Mouse (Mus musculus) liver, adult 2 months (tissue): Measurements from ENCODE around the gene Uqcr10.

Source experiments
- CTCF ChIP-seq: fragments of 200-500 bp; IDR thresholded peaks from 2 replicates; pipeline ENCODE4 v1.5.1; 2011; ENCODE audit warnings: low read depth, low read length, control low read depth
- POLR2A ChIP-seq: fragments of 200-500 bp; IDR thresholded peaks from 2 replicates; pipeline ENCODE4 v1.6.1; 2011; ENCODE audit warnings: low read length, control low read depth; ENCODE audit not compliant: insufficient read depth; ENCODE audit errors: extremely low read depth

DNA sequence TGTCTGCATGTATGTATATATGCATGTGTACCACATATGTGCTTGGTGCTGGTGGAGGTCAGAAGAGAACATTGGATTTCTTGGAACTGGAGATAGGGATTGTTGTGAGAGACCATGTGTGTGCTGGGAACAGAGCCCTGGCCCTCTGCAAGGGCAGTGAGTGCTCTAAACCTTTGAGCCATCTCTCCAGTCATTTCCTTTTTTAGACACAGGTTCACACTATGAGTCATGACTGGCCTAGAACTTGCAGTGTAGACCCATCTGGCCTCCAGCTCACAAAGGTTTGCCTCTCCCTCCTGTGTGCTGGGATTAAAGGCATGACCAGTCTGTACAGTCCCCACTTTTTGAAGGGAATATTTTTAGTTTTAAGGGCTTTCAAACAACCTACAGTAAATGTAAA lies 8.7 kb upstream of the Uqcr10 start:
- TF ChIP-seq POLR2A (no peak), CTCF (no peak)
